Mouse (Mus musculus) kidney, embryonic 15.5 days (tissue): Measurements from ENCODE around the gene Gabra4. TPM values are rescaled to one million over a fixed set of nuclear protein-coding genes. Genes with fewer than 3 reads are reported as not detected.

Source experiments
- polyA plus RNA-seq: library from polyadenylated mRNA; unstranded; fragments of >200 nt; fragmentation: Nextera tagmentation; extraction: Ambion mirVana; gene quantifications from 2 replicates; pipeline ENCODE4 v1.2.1, GENCODE M21; 2015

Gabra4 gene
- polyA plus RNA-seq, 1 experiment from 2014 or later: 3.9 TPM

Other genes with a start within 250 kb of the Gabra4 start
- gene Cox7b2, start 110.1 kb downstream of the Gabra4 start, polyA plus RNA-seq: not detected in 2 replicates
- 0.15 and 0.49 TPM in 2 replicates for gene Gabrb1, start 195 bp downstream of the Gabra4 start, polyA plus RNA-seq